Mouse (Mus musculus): ENCODE results near the gene Ttpal. TPM values are rescaled to one million over a fixed set of nuclear protein-coding genes. Genes with fewer than 3 reads are reported as not detected.

Ttpal gene
- polyA plus RNA-seq, 2 experiments: 25.3 to 48.0 TPM

DNA sequence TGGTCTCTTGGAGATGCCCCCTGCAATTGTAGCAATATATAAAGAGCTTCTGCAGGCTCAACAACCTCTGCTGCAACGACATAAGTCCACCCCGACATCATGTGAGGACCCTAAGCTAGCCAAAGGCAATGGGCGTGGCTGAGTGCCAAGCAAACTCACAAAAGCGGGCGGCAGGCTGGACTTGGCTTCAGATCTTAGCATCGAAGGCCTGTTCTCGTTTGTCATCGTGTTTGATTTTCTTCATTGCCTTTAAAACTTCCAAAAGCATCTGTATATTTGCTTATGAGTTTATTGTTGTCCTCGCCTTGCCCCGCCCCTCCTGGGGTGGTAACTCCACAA, 18.1 kb upstream of the Ttpal start:
- ATAC-seq (ENCODE audit: low FRiP score, low read depth) (no peak), DNase-seq (ENCODE audit: low spot score) (no peak)
- Histone ChIP-seq H3K4me2 (replicated peaks; ENCODE audit: low read depth, low read length, severe bottlenecking) (no peak overlapping the region), H3K9ac (ENCODE audit: low read depth, low read length, severe bottlenecking) (no peak overlapping the region), H3K4me1 (ENCODE audit: control insufficient read depth, insufficient read depth, low read length) (no peaks in the 10 kb centered on the region), H3K9me3 (ENCODE audit: control insufficient read depth, low read length) (no peaks in the 10 kb centered on the region), H3K27ac (replicated peaks; ENCODE audit: low read depth, low read length) (no peak overlapping the region), H3K27me3 (ENCODE audit: control insufficient read depth, insufficient read depth, low read length) (no peaks in the 10 kb centered on the region), H3K4me3 (replicated peaks; ENCODE audit: low read length) (no peak overlapping the region), H3K36me3 (ENCODE audit: control insufficient read depth, insufficient read depth, low read length) (no peaks in the 10 kb centered on the region)
- no peak for TF ChIP-seq POLR2A (IDR thresholded peaks at IDR 0.05; ENCODE audit: borderline replicate concordance, extremely low read depth, insufficient read depth, insufficient read length)
- WGBS: 75% methylated on average over 10 of the region's 10 CpGs

DNA sequence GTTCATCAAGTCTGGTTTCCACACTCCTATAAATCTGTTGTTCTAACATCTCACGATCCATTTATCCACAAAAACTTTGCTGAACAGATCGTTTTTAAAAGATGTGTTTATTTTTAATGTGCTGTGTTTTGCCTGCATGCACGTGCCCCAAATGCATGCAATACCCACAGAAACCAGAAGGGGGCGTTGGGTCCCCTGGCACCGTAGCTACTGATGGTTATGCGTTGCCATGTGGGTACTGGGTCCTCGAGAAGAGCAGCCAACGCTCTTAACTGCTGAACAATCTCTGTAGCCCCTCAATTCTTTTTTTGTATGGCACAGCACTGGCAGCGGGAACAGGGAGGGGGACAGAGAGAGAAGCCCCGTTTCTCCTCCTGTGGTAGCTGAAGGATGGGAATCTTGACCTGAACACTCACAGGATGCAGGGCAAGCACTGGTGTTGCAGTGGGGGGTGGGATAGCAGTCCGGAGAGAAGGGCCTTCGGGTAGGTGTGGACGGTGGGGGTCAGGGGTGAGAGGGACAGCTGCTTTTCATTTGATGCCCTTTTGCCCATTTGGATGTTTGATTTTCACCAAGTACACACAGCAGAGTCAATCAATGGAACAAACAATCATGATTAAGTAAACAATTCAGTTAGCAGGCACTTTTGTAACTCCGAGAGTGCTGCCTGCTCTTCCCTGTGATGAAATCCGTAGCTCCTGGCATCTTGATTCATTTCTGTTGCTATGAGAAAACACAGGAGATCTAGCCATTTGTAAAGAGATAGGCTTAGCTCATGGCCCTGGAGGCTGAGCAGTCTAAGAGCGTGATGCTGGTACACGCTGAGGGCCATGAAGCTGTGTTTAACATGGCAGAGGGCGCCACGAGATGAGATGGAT, 15.5 kb upstream of the Ttpal start:
- H3K36me3 ChIP-seq (ENCODE audit: control insufficient read depth, insufficient read depth, low read length): no peaks in the 10 kb centered on the region
- H3K9me3 ChIP-seq (ENCODE audit: control insufficient read depth, low read length): no peaks in the 10 kb centered on the region
- ATAC-seq (ENCODE audit: low FRiP score, low read depth) (no peak), DNase-seq (ENCODE audit: low spot score) (no peak)
- no peak overlapping the region for H3K9ac ChIP-seq (ENCODE audit: low read depth, low read length, severe bottlenecking)
- H3K4me3 ChIP-seq (replicated peaks; ENCODE audit: low read length): no peak overlapping the region
- no peak overlapping the region for H3K4me2 ChIP-seq (replicated peaks; ENCODE audit: low read depth, low read length, severe bottlenecking)
- TF ChIP-seq POLR2A (IDR thresholded peaks at IDR 0.05; ENCODE audit: borderline replicate concordance, extremely low read depth, insufficient read depth, insufficient read length): no peak
- WGBS: 38% methylated on average over 19 of the region's 19 CpGs
- no peaks in the 10 kb centered on the region for H3K4me1 ChIP-seq (ENCODE audit: control insufficient read depth, insufficient read depth, low read length)
- H3K27ac ChIP-seq (replicated peaks; ENCODE audit: low read depth, low read length): no peak overlapping the region
- H3K27me3 ChIP-seq (ENCODE audit: control insufficient read depth, insufficient read depth, low read length): no peaks in the 10 kb centered on the region

DNA sequence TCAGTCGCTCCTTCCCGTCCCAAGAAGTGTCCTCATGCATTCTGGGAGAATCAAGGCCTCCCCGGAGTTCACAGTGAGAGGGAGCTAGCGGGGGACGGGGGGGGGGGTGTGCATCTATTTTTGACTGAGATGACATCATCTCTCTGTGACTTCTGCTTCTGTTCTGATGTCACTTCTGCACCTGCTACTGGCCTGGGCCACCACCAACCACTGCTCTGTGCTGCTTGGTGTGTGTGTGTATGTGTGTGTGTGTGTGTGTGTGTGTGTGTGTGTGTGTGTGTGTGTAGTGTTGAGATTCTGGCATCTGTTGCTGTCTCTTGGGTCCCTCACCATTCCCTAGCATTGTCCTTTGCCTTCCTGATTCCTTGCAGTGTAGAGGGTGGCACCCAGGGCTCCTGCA, 14.6 kb upstream of the Ttpal start:
- no peak overlapping the region for H3K4me2 ChIP-seq (replicated peaks; ENCODE audit: low read depth, low read length, severe bottlenecking)
- no peak for DNase-seq (ENCODE audit: low spot score)
- no peak for TF ChIP-seq POLR2A (IDR thresholded peaks at IDR 0.05; ENCODE audit: borderline replicate concordance, extremely low read depth, insufficient read depth, insufficient read length)
- no peaks in the 10 kb centered on the region for H3K9me3 ChIP-seq (ENCODE audit: control insufficient read depth, low read length)
- H3K4me1 ChIP-seq (ENCODE audit: control insufficient read depth, insufficient read depth, low read length): no peaks in the 10 kb centered on the region
- no peaks in the 10 kb centered on the region for H3K27me3 ChIP-seq (ENCODE audit: control insufficient read depth, insufficient read depth, low read length)
- H3K36me3 ChIP-seq (ENCODE audit: control insufficient read depth, insufficient read depth, low read length): no peaks in the 10 kb centered on the region
- WGBS: 75% methylated on average over 5 of the region's 5 CpGs
- H3K9ac ChIP-seq (ENCODE audit: low read depth, low read length, severe bottlenecking): no peak overlapping the region
- no peak overlapping the region for H3K4me3 ChIP-seq (replicated peaks; ENCODE audit: low read length)
- H3K27ac ChIP-seq (replicated peaks; ENCODE audit: low read depth, low read length): no peak overlapping the region
- ATAC-seq (ENCODE audit: low FRiP score, low read depth): no peak

DNA sequence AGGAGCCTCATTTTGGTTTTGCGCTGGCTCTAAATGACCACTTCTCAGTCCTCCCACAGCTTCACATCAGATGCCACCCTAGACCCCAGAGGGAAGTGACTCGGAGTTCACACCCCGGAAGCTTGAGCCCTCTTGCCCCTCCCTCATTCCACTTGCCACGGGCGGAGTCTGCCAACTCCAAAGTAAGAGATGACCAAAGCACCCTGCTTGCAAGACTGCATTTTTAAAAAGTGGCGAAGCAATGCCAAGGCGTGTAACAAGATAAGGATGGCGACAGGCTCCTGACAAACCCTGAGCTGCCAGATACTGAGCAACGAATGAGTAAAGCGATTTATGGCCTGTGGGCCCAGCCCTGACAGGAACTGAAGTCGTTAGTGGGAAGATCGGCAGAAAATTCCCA, 11.9 kb upstream of the Ttpal start:
- Histone ChIP-seq H3K4me1 (ENCODE audit: control insufficient read depth, insufficient read depth, low read length) (no peaks in the 10 kb centered on the region), H3K9me3 (ENCODE audit: control insufficient read depth, low read length) (no peaks in the 10 kb centered on the region), H3K4me2 (replicated peaks; ENCODE audit: low read depth, low read length, severe bottlenecking) (no peak overlapping the region), H3K27me3 (ENCODE audit: control insufficient read depth, insufficient read depth, low read length) (no peaks in the 10 kb centered on the region), H3K27ac (replicated peaks; ENCODE audit: low read depth, low read length) (no peak overlapping the region), H3K9ac (ENCODE audit: low read depth, low read length, severe bottlenecking) (no peak overlapping the region), H3K36me3 (ENCODE audit: control insufficient read depth, insufficient read depth, low read length) (no peaks in the 10 kb centered on the region), H3K4me3 (replicated peaks; ENCODE audit: low read length) (no peak overlapping the region)
- TF ChIP-seq POLR2A (IDR thresholded peaks at IDR 0.05; ENCODE audit: borderline replicate concordance, extremely low read depth, insufficient read depth, insufficient read length): no peak
- 53% methylated on average over 12 of the region's 12 CpGs for WGBS
- DNase-seq (ENCODE audit: low spot score): no peak
- ATAC-seq (ENCODE audit: low FRiP score, low read depth): no peak

DNA sequence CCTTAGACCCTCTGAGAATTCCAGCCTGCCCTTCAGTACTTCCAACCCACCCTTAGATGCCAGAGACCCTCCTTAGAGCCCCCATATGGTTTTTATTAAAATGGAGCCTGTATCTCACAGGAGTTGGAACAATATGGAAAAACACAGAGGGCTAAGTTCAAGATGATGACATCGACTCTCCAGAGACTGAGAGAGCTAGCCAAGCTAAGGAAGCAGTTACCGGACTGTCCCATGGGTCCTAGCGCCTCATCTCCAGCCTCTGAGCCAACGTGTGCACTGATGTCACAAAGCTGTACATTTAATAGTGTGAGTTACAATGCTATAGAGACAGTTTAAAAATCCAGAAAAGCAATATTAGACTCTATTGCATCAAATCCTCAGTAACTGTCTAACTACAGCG, 11.1 kb upstream of the Ttpal start:
- H3K4me1 ChIP-seq (ENCODE audit: control insufficient read depth, insufficient read depth, low read length): no peaks in the 10 kb centered on the region
- TF ChIP-seq POLR2A (IDR thresholded peaks at IDR 0.05; ENCODE audit: borderline replicate concordance, extremely low read depth, insufficient read depth, insufficient read length): no peak
- no peak overlapping the region for H3K9ac ChIP-seq (ENCODE audit: low read depth, low read length, severe bottlenecking)
- no peaks in the 10 kb centered on the region for H3K9me3 ChIP-seq (ENCODE audit: control insufficient read depth, low read length)
- H3K27me3 ChIP-seq (ENCODE audit: control insufficient read depth, insufficient read depth, low read length): no peaks in the 10 kb centered on the region
- H3K4me2 ChIP-seq (replicated peaks; ENCODE audit: low read depth, low read length, severe bottlenecking): no peak overlapping the region
- DNase-seq (ENCODE audit: low spot score) (peak; percentile 14), ATAC-seq (ENCODE audit: low FRiP score, low read depth) (0 out of 2 replicates have a peak, but pooled peaks have one; percentile 23)
- 51% methylated on average over 5 of the region's 5 CpGs for WGBS
- H3K36me3 ChIP-seq (ENCODE audit: control insufficient read depth, insufficient read depth, low read length): no peaks in the 10 kb centered on the region
- no peak overlapping the region for H3K27ac ChIP-seq (replicated peaks; ENCODE audit: low read depth, low read length)
- no peak overlapping the region for H3K4me3 ChIP-seq (replicated peaks; ENCODE audit: low read length)
